Mouse (Mus musculus) regulatory T cell (primary cell): ENCODE data around the gene Ctcf.
"Not testable (repeated sequence)": the region's sequence is repeated elsewhere in the genome, so short reads cannot be mapped to it uniquely, and the experiment has no call there.

Experiments used
- in situ Hi-C: fragments of 300-600 bp; cut with MboI, MseI; formaldehyde crosslinking; loops from one replicate; pipeline ENCODE4 v1.15.1; 2025; ENCODE audit warnings: high pct_unique_total_duplicates

Gene Ctcf

DNA sequence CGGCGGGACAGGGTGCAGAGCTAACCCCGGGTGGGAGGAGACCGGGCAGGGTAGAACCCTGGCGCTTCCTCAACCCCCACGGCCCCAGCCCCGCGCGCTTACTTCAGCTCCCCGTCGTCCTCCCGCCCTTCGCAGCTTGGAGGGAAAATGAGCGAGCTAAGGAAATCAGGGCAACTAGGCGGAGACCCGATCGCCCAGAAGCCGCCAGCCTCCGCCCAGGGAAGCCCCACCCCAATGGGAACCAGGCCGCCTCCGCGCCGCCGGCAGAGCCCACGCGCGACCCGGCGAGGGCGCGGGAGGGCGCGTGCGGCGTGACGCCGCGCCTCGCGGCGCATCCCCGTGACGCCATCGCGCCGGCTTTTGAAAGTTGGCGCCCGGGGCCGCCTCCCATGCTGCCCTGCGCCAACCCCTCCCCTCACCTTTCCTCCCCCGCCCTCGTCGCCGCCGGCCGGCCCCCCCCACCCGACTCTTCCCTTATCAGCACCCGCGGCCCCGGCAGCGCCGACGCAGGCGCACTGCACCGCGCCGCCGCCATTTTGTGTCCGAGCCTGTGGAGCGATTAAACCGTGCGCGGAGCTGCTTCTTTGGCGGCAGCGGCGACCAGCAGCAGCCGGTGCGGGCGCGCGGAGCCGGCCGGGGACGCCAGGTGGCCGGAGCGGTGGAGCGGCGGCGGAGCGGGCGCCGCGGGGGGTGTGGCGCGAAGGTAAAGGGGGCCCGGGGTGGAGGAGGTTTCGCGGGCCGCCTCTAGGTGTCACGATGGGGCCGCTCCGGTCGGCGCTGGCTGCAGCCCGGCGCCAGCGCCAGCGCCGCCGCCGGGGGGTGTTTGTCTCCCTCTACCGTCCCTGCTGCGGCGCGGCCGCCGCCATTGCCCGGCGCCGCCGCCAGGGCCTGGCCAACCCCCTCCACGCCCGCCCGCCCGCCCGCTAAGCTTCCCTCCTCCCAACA lies at the start of gene Ctcf:
Ctcf (plus strand) TSS at position 551 of the 945 bp plus-strand sequence.
- in situ Hi-C loops, result no loop called here

DNA sequence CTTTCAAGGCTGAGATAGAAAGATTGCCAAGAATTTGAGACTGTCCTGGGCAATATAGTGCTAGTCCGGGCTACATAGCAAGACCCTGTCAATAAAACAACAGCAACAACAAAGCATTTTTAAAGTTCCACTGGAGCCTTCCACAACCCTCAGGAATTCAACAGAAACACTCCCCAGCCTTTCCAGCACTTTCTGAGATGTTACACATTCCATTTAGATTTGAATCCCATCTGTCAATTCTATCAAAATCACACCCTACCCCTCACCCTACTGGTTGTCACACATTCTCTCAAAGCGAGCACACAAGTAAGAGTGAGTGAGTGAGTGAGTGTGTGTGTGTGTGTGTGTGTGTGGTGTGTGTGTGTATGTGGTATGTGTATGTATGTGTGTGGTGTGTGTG lies 43.9 kb upstream of the Ctcf start:
- in situ Hi-C loops, result no loop called here

DNA sequence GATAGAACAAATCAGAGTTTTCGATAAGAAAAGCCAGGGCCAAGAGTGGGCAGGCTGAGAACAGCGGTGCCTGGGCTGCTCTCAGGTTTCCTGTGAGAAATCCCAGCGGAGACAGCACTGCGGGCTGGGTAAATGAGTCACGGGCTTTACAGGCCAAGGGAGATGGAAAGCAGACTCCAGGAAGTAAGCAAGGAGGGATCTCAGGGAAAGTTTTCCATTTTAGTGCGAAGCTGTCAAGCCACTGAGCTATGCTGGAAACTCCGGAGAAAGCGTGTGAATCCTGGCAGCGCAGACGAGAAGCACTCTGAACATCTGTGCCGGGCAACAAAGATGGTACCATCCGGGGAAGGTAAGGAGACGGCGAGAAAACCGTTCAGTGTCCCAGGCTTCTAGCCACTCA lies 42.5 kb upstream of the Ctcf start:
- in situ Hi-C loops, result no loop called here

DNA sequence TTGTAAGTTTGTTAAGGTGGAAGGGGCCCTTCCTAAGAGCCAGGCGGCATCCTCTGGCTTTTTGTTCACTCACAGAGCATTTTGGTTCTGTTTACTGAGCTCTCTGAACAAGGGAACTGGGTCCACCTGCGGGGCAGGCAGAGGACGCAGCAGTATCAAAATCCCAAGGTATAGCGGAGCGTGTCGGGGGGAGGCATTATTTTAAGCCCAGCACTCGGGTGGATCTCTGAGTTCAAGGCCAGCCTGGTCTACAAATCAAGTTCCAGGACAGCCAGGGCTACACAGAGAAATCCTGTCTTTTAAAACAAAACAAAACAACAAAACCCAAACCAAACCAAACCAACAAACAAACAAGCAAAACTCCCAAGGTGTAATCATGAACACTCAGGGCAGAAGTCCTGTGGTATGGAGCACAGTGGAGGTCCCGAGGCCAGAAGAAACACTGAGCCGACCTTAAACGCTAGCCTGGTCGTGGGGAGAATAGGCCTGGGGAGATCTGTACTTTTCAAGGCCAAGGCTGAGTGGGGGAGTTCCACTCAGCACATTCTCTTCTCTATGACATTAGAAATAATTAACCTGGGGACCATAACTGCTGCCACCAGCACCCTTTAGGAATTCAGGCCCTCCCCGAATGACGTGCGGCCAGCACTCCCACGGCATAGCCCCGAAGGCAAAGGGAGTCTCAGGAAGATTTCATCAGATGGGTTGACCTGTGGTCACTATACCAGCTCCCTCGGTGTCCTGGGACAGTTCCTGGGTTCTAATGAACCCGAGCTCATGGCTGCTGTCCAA lies 41.7 kb upstream of the Ctcf start:
- in situ Hi-C loops, result no loop called here

DNA sequence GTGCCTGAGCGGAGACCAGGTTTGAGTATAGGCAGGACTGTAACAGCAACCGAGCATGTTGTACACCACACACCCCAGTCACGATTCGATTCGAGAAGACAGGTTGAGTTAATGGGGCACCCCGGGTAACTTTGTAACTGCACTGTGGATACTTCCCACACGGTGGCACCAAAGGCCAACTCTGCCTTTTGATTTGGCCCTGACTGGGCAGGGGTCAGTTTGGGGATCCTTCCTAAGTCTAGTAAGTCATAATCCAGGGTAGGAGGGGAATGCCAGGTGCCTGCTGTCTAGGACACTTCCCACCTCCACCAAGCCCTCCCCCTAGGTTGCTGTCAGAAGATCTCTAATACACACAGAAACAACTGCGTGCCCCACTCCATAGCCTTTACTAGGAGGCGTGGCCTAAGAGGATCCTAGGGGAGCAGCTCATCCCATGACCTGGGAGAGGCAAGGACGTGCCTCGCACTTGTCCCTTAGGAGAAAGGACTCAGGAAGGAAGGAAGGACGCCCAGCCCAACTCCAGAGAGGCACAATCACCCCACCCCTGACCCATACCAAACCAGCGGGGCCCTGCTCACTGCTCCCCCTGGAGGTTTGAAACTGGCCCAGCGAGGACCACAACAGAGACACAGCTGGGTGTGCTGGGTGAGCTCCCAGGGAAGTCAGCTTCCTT lies 39.9 kb upstream of the Ctcf start:
- in situ Hi-C loops, result no loop called here

DNA sequence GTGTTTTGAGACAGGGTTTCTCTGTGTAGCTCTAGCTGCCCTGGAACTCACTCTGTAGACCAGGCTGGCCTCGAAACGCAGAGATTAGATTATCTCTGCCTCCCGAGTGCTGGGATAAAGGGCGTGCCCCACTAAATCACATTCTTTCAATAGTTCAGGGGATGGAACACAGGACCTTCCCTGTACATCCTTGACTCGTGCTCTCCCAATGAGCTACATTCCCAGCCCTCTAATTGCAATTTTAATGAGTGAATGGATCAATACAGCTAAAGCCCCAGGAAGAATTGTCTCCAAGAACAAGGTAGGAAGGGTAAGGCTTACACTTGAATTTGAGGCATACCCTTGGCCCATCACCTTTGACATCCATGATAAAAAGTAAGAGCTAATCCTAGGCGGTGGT lies 37.6 kb upstream of the Ctcf start:
- in situ Hi-C loops, result no loop called here

DNA sequence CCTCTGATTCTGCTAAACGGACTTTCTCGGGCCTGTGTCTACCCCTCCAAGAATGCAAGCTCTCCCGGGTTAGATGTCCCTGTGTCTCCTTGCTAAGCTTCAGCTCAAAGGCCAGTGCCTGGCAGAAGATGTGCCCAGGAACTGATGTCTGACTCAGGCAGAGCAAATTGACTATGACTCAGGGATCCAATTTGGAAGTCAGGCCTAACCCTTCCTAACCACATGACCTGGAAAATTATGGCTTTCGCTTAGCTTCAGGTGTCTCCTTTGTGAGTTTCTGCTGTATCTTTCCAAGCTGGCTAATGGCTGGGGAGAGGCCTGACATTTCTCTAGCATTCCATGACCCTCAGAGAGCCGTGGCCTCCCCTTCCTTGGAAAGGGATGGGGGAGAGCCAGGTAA lies 35.1 kb upstream of the Ctcf start:
- in situ Hi-C loops, result no loop called here

DNA sequence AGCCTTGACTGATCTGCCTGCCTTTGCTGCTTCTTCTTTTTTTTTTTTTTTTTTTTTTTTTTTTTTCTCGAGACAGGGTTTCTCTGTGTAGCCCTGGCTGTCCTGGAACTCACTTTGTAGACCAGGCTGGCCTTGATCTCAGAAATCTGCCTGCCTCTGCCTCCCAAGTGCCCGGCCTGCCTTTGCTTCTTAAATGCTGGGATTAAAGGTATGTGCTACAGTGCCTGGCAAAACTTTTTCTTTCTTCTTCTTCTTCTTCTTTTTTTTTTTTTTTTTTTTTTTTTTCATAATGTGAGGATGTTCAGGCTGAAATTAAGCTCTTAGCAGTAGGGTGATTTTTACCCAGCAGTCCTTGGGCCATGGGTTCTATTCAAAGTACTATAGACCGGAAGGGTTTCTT lies 33.8 kb upstream of the Ctcf start:
- in situ Hi-C loops, result not testable (repeated sequence)

DNA sequence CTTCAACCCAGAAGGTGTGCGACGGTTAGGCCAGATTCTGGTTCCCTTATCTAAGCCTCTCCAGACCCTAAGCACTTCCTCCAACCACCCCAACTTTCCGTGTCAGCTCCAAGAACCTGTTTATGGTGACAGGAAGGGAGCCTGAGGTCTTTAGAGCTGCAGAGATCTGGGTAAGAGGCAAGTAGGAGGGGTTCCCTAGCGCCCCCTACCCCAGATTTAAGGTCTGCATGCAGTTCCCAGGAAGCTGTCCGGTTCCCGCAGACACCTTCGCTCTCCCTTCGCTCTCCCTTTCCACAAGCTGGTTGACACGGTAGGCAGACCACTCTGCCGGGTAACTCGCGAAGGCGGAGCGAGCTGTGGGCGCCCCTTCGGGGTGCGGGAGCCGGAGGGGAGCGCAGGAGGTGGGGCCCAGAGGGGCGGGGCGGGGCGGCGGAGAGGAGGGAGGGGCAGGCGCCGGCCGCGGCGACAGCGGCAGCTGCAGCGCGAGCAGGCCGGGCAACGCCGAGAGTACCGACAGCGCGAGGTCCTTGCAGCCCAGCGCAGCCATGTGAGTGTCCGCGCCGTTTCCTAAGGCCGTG lies 31.5 kb upstream of the Ctcf start, which contains the start of gene Ripor1:
Ripor1 (plus strand) TSS at position 452 of the 578 bp plus-strand sequence.
- in situ Hi-C loops, result no loop called here

DNA sequence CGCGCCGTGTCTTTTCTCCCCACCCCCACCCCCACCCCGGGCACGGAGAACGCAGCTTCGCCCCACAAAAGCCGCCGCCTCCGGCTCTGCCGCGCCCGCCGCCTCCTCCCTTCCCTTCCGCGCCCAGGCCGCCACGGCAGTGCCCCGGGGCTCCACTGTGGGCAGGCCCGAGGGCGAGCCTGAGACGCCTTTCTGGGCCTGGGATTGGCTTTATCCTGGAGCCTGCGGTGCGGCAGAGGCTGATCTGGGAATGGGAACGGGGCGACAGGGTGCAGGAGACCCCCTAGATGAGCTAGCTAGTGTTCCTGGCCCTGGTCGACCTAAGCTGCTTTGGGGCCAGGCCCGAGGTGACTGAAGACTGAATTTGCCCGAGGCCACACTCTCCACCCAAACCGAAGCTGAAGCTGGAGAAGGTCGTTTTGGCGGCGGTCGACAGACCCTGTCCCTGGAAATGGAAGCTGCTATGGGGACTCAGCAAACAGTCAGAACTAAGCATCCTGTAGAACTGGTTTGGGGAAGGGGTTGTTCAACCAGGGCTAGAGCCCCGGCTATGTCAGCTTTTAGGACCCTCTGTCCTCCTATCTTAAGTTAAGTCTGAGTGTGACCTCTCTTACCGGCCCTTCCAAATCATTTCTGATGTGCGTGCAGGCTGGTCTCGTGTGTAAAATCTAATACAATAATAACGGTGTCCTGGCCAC lies 30.7 kb upstream of the Ctcf start:
- in situ Hi-C loops, result no loop called here

DNA sequence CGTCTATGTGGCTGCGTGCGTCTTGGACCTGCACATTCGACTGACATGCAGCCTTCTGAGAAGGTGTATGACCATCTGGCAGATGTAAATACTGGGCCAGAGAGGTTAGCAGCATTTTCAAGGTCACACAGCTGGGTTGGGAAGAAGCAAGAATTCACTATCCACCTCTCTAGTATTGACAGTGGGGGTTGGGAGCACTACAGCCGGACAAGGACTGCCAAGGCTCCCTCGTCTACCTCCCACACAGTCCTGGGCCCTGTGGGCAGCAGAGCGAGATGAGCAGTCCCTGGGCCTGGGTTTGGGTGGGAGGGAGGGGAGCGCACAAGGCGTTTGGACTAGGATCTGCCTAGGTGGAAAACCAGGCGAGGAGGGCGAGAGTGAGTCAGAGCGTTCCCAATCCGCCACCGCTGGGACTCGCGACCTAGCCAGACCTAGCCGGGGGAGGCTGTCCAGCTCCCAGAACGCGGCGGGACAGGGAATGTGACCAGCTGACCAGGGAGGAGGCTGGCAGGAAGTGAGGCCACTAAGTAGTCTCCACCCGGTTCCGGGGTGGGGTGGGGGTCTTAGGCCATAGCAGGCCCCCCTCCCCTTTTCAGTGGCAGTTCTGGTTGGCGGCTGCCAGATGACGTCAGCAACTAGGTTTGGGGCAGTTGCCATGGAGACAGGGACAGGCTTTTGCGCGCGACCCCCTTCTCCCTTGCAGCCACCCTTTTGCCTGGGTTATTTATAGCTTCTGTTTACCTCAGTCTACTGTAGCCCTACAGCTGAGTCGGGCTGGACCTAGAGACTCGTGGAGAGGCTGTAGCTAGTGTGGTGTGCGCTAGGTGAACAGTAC lies 30.0 kb upstream of the Ctcf start:
- in situ Hi-C loops, result no loop called here

DNA sequence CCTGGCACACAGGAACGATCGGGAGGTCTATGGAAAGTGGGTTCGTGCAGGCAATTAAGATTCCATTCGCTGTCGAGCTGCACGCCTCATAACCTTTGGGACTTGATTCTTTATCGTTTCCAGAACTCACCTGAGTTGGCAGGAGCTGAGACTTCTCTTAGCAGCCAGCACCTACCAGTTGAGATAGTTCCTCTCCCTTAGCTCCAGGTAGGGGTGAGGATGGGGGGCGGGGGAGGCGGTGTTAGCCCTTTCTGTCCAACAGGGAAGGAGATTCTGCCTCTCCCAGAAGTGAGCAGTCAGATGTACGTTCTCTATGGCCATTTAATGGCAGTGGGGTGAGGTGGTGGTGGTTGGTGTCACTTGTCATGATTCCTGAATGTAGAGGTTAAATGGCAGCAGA lies 29.3 kb upstream of the Ctcf start:
- in situ Hi-C loops, result no loop called here

DNA sequence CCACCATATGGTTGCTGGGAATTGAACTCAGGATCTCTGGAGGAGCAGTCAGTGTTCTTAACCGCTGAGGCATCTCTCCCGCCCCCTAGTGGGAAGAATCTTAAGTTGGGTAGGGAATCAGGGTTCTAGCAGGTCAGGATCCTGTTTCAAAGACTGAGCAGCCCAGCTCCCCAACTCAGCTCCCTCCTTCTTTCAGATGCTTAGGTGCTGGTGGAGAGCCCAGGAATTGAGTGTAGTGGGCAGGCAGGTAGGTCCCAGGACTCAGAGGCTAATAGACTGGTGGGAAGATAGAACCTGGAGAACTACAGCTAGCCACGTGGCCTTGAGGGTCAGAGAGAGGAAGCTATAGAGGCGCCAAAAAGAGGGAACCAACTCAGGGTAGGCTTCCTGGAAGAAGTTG lies 28.7 kb upstream of the Ctcf start:
- in situ Hi-C loops, result no loop called here

DNA sequence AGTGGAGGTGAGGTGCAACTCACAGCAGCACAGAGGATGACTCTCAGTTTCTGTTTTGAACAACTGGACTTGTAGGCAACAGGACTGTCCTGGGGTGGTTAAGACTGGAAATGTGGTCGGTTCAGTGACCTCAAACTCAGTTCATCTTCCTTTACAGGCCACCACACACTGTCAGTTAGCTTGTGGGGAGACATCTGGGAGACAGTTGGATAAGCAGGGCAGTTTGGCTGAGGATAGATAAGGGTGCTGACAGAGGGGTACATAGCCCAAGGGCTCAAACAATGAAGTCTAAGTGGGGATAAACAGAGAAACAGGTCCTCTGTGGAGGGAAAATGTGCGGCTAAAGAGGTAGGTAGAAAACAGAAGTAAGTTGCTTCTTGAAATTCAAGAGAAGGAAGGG lies 27.0 kb upstream of the Ctcf start:
- in situ Hi-C loops, result no loop called here

DNA sequence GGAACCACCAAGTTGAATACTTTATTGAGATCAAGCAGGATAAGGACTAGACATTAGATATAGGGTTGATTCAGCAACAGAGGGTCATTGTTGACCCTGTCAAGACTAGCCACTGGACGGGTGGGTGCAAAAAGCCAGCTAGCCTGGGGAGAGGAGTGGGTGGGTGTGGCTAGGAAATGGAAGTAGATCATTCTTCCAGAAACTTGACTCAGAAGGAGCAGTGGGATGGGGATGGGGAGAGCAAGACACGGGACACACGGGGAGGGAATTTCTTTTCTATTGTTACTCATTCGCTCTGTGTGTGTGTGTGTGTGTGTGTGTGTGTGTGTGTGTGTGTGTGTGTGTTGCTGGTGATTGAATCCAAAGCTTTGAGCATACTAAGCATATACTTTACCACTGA lies 26.6 kb upstream of the Ctcf start:
- in situ Hi-C loops, result loop anchor here (5.0 kb wide), 1 partner anchor 38 kb away; no protein-coding TSS in a partner anchor

DNA sequence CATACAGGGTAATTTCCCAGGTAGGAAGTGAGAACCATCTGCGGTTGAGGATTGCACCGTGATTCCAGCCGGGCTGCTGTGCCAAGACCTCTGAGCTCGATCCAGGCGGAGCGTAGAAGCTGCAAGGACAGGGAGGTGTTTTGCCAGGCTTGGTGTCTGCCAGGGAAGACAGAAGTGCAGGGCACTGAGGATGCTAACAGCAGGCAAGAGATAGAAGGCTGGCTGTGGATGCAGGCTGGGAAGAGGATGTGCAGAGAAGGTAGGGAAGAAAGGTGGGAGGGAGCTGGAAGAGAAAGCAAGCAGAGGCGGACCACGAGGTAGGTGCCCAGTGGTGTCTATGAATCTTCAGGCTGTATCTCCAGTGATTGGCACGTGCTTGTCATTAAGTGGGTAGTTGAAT lies 24.5 kb upstream of the Ctcf start:
- in situ Hi-C loops, result loop anchor here (5.0 kb wide), 1 partner anchor 35 kb away; no protein-coding TSS in a partner anchor

DNA sequence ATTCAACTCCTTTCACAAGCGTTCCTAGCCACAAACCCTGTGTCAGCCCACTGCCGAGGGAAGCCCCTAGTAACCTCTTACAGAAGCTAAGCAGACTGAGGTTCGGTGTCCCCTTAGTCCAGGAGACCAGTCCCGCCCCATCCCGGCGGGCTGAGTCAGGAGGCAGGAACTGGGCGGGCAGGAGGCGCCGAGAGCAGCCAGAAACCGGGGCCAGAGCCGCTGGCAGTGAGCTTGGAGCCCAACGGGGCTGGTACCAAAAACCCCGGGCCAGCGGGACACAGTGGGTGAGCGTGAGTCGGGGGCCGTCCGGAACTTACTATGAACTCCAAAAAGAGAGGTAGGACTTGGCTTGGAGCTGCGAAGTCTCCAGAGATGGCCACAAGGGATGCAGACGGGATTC lies 23.3 kb upstream of the Ctcf start:
- in situ Hi-C loops, result loop anchor here (5.0 kb wide), 1 partner anchor 34 kb away; no protein-coding TSS in a partner anchor

DNA sequence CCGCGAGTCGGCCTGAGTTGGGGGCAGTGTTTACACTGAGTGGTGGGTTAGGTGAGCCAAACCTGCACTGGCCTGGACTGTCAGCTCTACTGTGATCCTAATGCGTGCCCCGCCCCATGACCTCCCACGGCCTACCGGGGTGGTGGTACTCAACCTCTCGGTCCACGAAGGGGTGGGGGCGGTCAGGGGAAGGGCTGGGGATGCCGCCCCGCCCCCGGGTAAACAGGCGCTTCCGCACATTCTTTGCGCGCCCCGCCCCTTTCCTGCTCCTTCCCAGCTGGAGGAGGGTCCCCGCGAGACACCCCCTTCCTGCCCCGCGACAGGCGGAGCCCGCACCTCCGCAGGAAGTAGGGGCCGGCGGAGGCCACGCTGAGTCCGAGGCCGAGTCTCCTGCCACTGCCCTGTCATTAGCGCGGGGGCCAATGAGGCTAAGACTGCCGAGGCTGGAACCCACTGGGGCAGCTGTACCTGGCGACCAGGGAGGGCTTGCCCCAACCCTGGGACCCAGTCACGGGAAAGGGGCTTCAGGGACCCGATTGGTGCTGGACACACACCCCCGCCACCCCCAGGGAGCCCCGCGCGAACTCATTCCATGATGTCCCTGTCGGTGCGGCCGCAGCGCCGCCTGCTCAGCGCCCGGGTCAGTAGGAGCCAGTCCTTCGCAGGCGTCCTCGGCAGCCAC lies 22.4 kb upstream of the Ctcf start:
- in situ Hi-C loops, result loop anchor here (5.0 kb wide), 1 partner anchor 33 kb away; no protein-coding TSS in a partner anchor

DNA sequence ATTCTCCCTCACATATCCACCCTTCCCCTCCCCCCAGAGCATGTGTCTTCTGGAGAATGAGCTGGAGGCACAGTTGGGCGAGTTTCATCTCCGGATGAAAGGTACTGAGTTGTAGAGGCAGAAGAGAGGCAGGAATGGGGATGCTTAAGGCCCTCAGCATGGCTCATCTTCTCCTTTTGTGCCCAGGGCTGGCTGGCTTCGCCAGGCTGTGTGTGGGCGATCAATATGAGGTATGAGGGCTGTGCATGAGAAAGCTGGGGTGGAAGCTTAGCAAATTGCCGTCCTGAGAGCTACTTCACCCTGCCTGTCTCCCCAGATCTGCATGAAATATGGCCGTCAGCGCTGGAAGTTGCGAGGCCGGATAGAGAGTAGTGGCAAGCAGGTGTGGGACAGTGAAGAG lies 20.4 kb upstream of the Ctcf start:
- in situ Hi-C loops, result loop anchor here (5.0 kb wide), 1 partner anchor 71 kb away; the partner anchor contains the start of gene Carmil2
